Mouse (Mus musculus) embryonic fibroblast, embryonic 13.5 days (primary cell): ENCODE data around the gene Ankmy2. TPM values are rescaled to one million over a fixed set of nuclear protein-coding genes. Genes with fewer than 3 reads are reported as not detected.

Source experiments
- H3K27ac ChIP-seq: 2 replicates; pipeline ENCODE4 v1.5.1; 2012; ENCODE audit warnings: low read length, control low read depth, inconsistent platforms; ENCODE audit not compliant: insufficient read depth
- H3K4me1 ChIP-seq: 2 replicates; pipeline ENCODE4 v1.6.1; 2011; ENCODE audit warnings: low read length; ENCODE audit not compliant: control insufficient read depth, insufficient read depth
- H3K4me3 ChIP-seq: 2 replicates; pipeline ENCODE4 v1.5.1; 2011; ENCODE audit warnings: mild to moderate bottlenecking, control low read depth, low read length; ENCODE audit not compliant: insufficient read depth
- CTCF ChIP-seq: IDR thresholded peaks from 2 replicates; pipeline ENCODE4 v1.5.1; 2011; ENCODE audit warnings: mild to moderate bottlenecking, control low read depth, low read length, moderate library complexity, borderline replicate concordance; ENCODE audit not compliant: insufficient read depth
- POLR2A ChIP-seq: IDR thresholded peaks from 2 replicates; pipeline ENCODE4 v1.6.1; 2011; ENCODE audit warnings: low read depth, mild to moderate bottlenecking, control low read depth, low read length, moderate library complexity
- polyA plus RNA-seq: library from polyadenylated mRNA; stranded (reverse); fragments of >200 nt; gene quantifications from 2 replicates; pipeline ENCODE4 v1.2.4, GENCODE M21; 2011; ENCODE audit warnings: low read depth; ENCODE audit not compliant: missing spikeins, insufficient read length

Gene Ankmy2
- polyA plus RNA-seq: 24.3 and 33.3 TPM in 2 replicates

GRCm38 (mm10) chr12:36156637-36157303 is at the start of gene Ankmy2:
Gene Ankmy2, plus strand, starts transcription at chr12:36157114.
- TF ChIP-seq POLR2A: peak; percentile 99
- no peak for TF ChIP-seq CTCF
- Histone ChIP-seq H3K27ac (peak within 1 kb of the TSS; percentile 80), H3K4me3 (peak within 1 kb of the TSS; percentile 94), H3K4me1 (peaks cover 3% of the 10 kb centered on the region; the same call in 1 of the 2 replicates)

GRCm38 (mm10) chr12:36108442-36108841 is 48.5 kb upstream of the Ankmy2 start:
- H3K4me3 ChIP-seq: no peak overlapping the region
- H3K4me1 ChIP-seq: no peaks in the 10 kb centered on the region
- TF ChIP-seq POLR2A: no peak
- no peak for TF ChIP-seq CTCF
- H3K27ac ChIP-seq: no peak overlapping the region

GRCm38 (mm10) chr12:36110457-36110856 is 46.5 kb upstream of the Ankmy2 start:
- H3K4me1 ChIP-seq: no peaks in the 10 kb centered on the region
- H3K4me3 ChIP-seq: no peak overlapping the region
- TF ChIP-seq CTCF: no peak
- H3K27ac ChIP-seq: no peak overlapping the region

- H3K4me1 ChIP-seq: no peaks in the 10 kb centered on the region
- no peak overlapping the region for H3K27ac ChIP-seq
- H3K4me3 ChIP-seq: no peak overlapping the region
- no peak for TF ChIP-seq POLR2A
- no peak for TF ChIP-seq CTCF
These were observed 45.8 kb upstream of the Ankmy2 start for GRCm38 (mm10) chr12:36111110-36111509.

GRCm38 (mm10) chr12:36112081-36112480 is 44.8 kb upstream of the Ankmy2 start:
- no peak for TF ChIP-seq CTCF
- no peak for TF ChIP-seq POLR2A
- Histone ChIP-seq H3K27ac (no peak overlapping the region), H3K4me1 (no peaks in the 10 kb centered on the region), H3K4me3 (no peak overlapping the region)

- no peak overlapping the region for H3K4me3 ChIP-seq
- TF ChIP-seq POLR2A (no peak), CTCF (no peak)
- H3K27ac ChIP-seq: no peak overlapping the region
- H3K4me1 ChIP-seq: no peaks in the 10 kb centered on the region
These were observed 39.8 kb upstream of the Ankmy2 start for GRCm38 (mm10) chr12:36117161-36117560.

GRCm38 (mm10) chr12:36119244-36119643 is 37.7 kb upstream of the Ankmy2 start:
- H3K27ac ChIP-seq: no peak overlapping the region
- no peaks in the 10 kb centered on the region for H3K4me1 ChIP-seq
- H3K4me3 ChIP-seq: no peak overlapping the region
- TF ChIP-seq CTCF: no peak

GRCm38 (mm10) chr12:36126049-36126448 is 30.9 kb upstream of the Ankmy2 start:
- Histone ChIP-seq H3K4me3 (no peak overlapping the region), H3K4me1 (no peaks in the 10 kb centered on the region), H3K27ac (no peak overlapping the region)
- TF ChIP-seq CTCF (no peak), POLR2A (no peak)

GRCm38 (mm10) chr12:36129826-36130225 is 27.1 kb upstream of the Ankmy2 start:
- Histone ChIP-seq H3K4me3 (no peak overlapping the region), H3K4me1 (no peaks in the 10 kb centered on the region), H3K27ac (no peak overlapping the region)
- TF ChIP-seq POLR2A (no peak), CTCF (no peak)

- Histone ChIP-seq H3K4me3 (no peak overlapping the region), H3K4me1 (no peaks in the 10 kb centered on the region), H3K27ac (no peak overlapping the region)
- TF ChIP-seq POLR2A (no peak), CTCF (no peak)
These were observed 24.7 kb upstream of the Ankmy2 start for GRCm38 (mm10) chr12:36132254-36132653.
